Mouse (Mus musculus) hindbrain, embryonic 12.5 days (tissue): Measurements from ENCODE around the gene Fam171b. TPM values are rescaled to one million over a fixed set of nuclear protein-coding genes. Genes with fewer than 3 reads are reported as not detected.

ENCODE experiments used
- polyA plus RNA-seq: library from polyadenylated mRNA; unstranded; fragments of >200 nt; fragmentation: Nextera tagmentation; extraction: Ambion mirVana; gene quantifications from 2 replicates; pipeline ENCODE4 v1.2.1, GENCODE M21; 2016

The Fam171b gene
- polyA plus RNA-seq, 1 experiment from 2014 or later, result 53.2 TPM

Other genes starting within 250 kb of the Fam171b start
- gene Zc3h15, start 168.2 kb upstream of the Fam171b start, polyA plus RNA-seq, result 180 and 213 TPM in 2 replicates
- gene Itgav, start 88.2 kb upstream of the Fam171b start, polyA plus RNA-seq, result 55.4 and 59.7 TPM in 2 replicates
- not detected in 2 replicates for gene Zswim2, start 128.6 kb downstream of the Fam171b start, polyA plus RNA-seq
- gene Gm13698, start 143.1 kb downstream of the Fam171b start, polyA plus RNA-seq, result not detected in 2 replicates
- not detected in 2 replicates for gene Gm13693, start 148.9 kb downstream of the Fam171b start, polyA plus RNA-seq
- gene Gm13695, start 154.7 kb downstream of the Fam171b start, polyA plus RNA-seq, result not detected in 2 replicates
- gene Gm13696, start 160.5 kb downstream of the Fam171b start, polyA plus RNA-seq, result not detected in 2 replicates
- gene Gm13694, start 166.3 kb downstream of the Fam171b start, polyA plus RNA-seq, result not detected in 2 replicates
- not detected in 2 replicates for gene Gm13697, start 172.1 kb downstream of the Fam171b start, polyA plus RNA-seq
- gene Gm13691, start 177.9 kb downstream of the Fam171b start, polyA plus RNA-seq, result not detected in 2 replicates